ENCODE assay signal across 8 mouse cellular contexts in genomic region chr1:86703300-86703964, GRCm38 (mm10). TPM values are rescaled to one million over a fixed set of nuclear protein-coding genes. Genes with fewer than 3 reads are reported as not detected.
A peak's percentile ranks its signal among the peaks of the same experiment; 100 is the strongest.
DNase-seq lines count a peak whose midpoint lies in the region; ATAC-seq lines count a peak whose summit lies in the region.

Gene Dis3l2, plus strand, starts transcription at chr1:86703808.

- peak within 1 kb of the TSS; percentile 86 for H3K27ac ChIP-seq in forebrain, embryonic 11.5 days (ENCODE audit: low read depth, low read length)
- H3K27ac ChIP-seq in heart, embryonic 16.5 days (ENCODE audit: low read length) = peak within 1 kb of the TSS; percentile 87
- H3K27ac ChIP-seq in liver, embryonic 15.5 days (replicated peaks) = peak within 1 kb of the TSS; percentile 82
- H3K27ac ChIP-seq in neural tube, embryonic 12.5 days = peak within 1 kb of the TSS; percentile 88

- ATAC-seq in forebrain, embryonic 11.5 days (replicated peaks; ENCODE audit: low FRiP score) = peak; percentile 93
- peak; percentile 89 for ATAC-seq in heart, embryonic 16.5 days (replicated peaks; ENCODE audit: extremely low read depth, insufficient read depth, low FRiP score)
- ATAC-seq in liver, embryonic 15.5 days (ENCODE audit: insufficient read depth) = peak; percentile 83
- peak; percentile 97 for ATAC-seq in neural tube, embryonic 12.5 days (ENCODE audit: low FRiP score, low read depth)

- H3K36me3 ChIP-seq in forebrain, embryonic 11.5 days (ENCODE audit: control insufficient read depth, insufficient read depth, low read length) = no peaks in the 10 kb centered on the region
- no peaks in the 10 kb centered on the region for H3K36me3 ChIP-seq in heart, embryonic 16.5 days (ENCODE audit: control insufficient read depth, insufficient read depth)
- H3K36me3 ChIP-seq in liver, embryonic 15.5 days (replicated peaks) = no peaks in the 10 kb centered on the region
- H3K36me3 ChIP-seq in neural tube, embryonic 12.5 days = no peaks in the 10 kb centered on the region

- no peaks in the 10 kb centered on the region for H3K27me3 ChIP-seq in forebrain, embryonic 11.5 days (ENCODE audit: control insufficient read depth, insufficient read depth, low read length)
- H3K27me3 ChIP-seq in heart, embryonic 16.5 days (ENCODE audit: control insufficient read depth, insufficient read depth, low read length) = no peaks in the 10 kb centered on the region
- H3K27me3 ChIP-seq in liver, embryonic 15.5 days = no peaks in the 10 kb centered on the region
- no peaks in the 10 kb centered on the region for H3K27me3 ChIP-seq in neural tube, embryonic 12.5 days (replicated peaks)

- peak within 1 kb of the TSS; percentile 94 for H3K9ac ChIP-seq in forebrain, embryonic 11.5 days (ENCODE audit: low read length)
- H3K9ac ChIP-seq in heart, embryonic 16.5 days (ENCODE audit: low read length) = peak within 1 kb of the TSS; percentile 89
- peak within 1 kb of the TSS; percentile 76 for H3K9ac ChIP-seq in liver, embryonic 15.5 days
- H3K9ac ChIP-seq in neural tube, embryonic 12.5 days = peak within 1 kb of the TSS; percentile 93

- H3K4me1 ChIP-seq in forebrain, embryonic 11.5 days (replicated peaks; ENCODE audit: control insufficient read depth, insufficient read depth, low read length) = 0 out of 2 replicates have a peak, but pooled peaks cover 4% of the 10 kb centered on the region
- H3K4me1 ChIP-seq in heart, embryonic 16.5 days (ENCODE audit: control insufficient read depth, insufficient read depth, low read length) = peaks cover 3% of the 10 kb centered on the region; the same call in 1 of the 2 replicates
- peaks cover 37% of the 10 kb centered on the region for H3K4me1 ChIP-seq in liver, embryonic 15.5 days (replicated peaks)
- peaks cover 16% of the 10 kb centered on the region for H3K4me1 ChIP-seq in neural tube, embryonic 12.5 days

- peak within 1 kb of the TSS; percentile 93 for H3K4me3 ChIP-seq in forebrain, embryonic 11.5 days (ENCODE audit: low read depth, low read length)
- H3K4me3 ChIP-seq in heart, embryonic 16.5 days (ENCODE audit: low read length) = peak within 1 kb of the TSS; percentile 92
- H3K4me3 ChIP-seq in liver, embryonic 15.5 days (replicated peaks) = peak within 1 kb of the TSS; percentile 84
- H3K4me3 ChIP-seq in neural tube, embryonic 12.5 days = peak within 1 kb of the TSS; percentile 88

- WGBS in forebrain, embryonic 11.5 days = 4% methylated on average over 45 of the region's 54 CpGs
- WGBS in heart, embryonic 16.5 days = 3% methylated on average over 54 of the region's 54 CpGs
- WGBS in liver, embryonic 15.5 days (ENCODE audit: insufficient replicate concordance) = 3% methylated on average over 54 of the region's 54 CpGs
- 3% methylated on average over 51 of the region's 54 CpGs for WGBS in neural tube, embryonic 12.5 days

- peak within 1 kb of the TSS; percentile 87 for H3K4me2 ChIP-seq in forebrain, embryonic 11.5 days (ENCODE audit: low read depth, low read length, severe bottlenecking)
- peak within 1 kb of the TSS; percentile 95 for H3K4me2 ChIP-seq in heart, embryonic 16.5 days (ENCODE audit: low read depth, low read length)
- H3K4me2 ChIP-seq in liver, embryonic 15.5 days = peak within 1 kb of the TSS; percentile 78
- peak within 1 kb of the TSS; percentile 75 for H3K4me2 ChIP-seq in neural tube, embryonic 12.5 days (replicated peaks)

- no peaks in the 10 kb centered on the region for H3K9me3 ChIP-seq in forebrain, embryonic 11.5 days (ENCODE audit: control insufficient read depth, low read length)
- H3K9me3 ChIP-seq in heart, embryonic 16.5 days (replicated peaks; ENCODE audit: control insufficient read depth, low read length) = no peaks in the 10 kb centered on the region; the same call in 1 of the 2 replicates
- no peaks in the 10 kb centered on the region for H3K9me3 ChIP-seq in liver, embryonic 15.5 days (replicated peaks)
- H3K9me3 ChIP-seq in neural tube, embryonic 12.5 days = no peaks in the 10 kb centered on the region

- DNase-seq in CD8-positive naive resting alpha-beta T cell, adult 2 months (ENCODE audit: low read depth in 2 of 2, low spot score in 2 of 2) = peak; percentile 59 to 63
- peak; percentile 54 for DNase-seq in c-Kit-positive CD71-negative TER-119-negative erythroid progenitor cells, embryonic 14.5 days (ENCODE audit: low read depth)
- peak; percentile 95 for DNase-seq in forebrain, embryonic 11.5 days (ENCODE audit: low spot score)
- peak; percentile 89 to 94 for DNase-seq in kidney, postnatal 36 days
- peak; percentile 80 for DNase-seq in telencephalon, adult 2 months (ENCODE audit: low read depth, low spot score)

RNA-seq across cellular contexts. Expression of gene Dis3l2, which starts in this region (rescaled TPM):
- 40.5 and 40.6 TPM in 2 replicates for polyA plus RNA-seq in forebrain, embryonic 11.5 days (2014; fragmentation: Nextera tagmentation; extraction: Ambion mirVana)
- polyA plus RNA-seq in heart, embryonic 16.5 days (2015; fragmentation: Nextera tagmentation; extraction: Ambion mirVana) = 16.6 and 17.0 TPM in 2 replicates
- 8.5 and 10.0 TPM in 2 replicates for polyA plus RNA-seq in liver, embryonic 15.5 days (2015; fragmentation: Nextera tagmentation; extraction: Ambion mirVana)
- polyA plus RNA-seq in neural tube, embryonic 12.5 days (2016; fragmentation: Nextera tagmentation; extraction: Ambion mirVana) = 38.7 and 40.7 TPM in 2 replicates

Comparison
In these comparisons a context has a peak if more than half of its experiments do, and no peak if none do; other contexts are left out.
1. Peak in every context shown above with its lines: DNase-seq, ATAC-seq, H3K4me3 ChIP-seq and H3K27ac ChIP-seq.